Mouse (Mus musculus): ENCODE results near the gene Prim2. TPM values are rescaled to one million over a fixed set of nuclear protein-coding genes. Genes with fewer than 3 reads are reported as not detected.

The Prim2 gene
- polyA plus RNA-seq, 1 experiment: 28.3 TPM

- Histone ChIP-seq H3K4me1 (ENCODE audit: control insufficient read depth, insufficient read depth, low read length) (peaks cover 9% of the 10 kb centered on the region), H3K4me3 (ENCODE audit: insufficient read depth, low read length) (no peak overlapping the region), H3K27ac (ENCODE audit: insufficient read depth, low read length) (no peak overlapping the region)
- no peak for TF ChIP-seq CTCF (IDR thresholded peaks at IDR 0.05; ENCODE audit: borderline replicate concordance, insufficient read depth, low read length)
- TF ChIP-seq POLR2A (IDR thresholded peaks at IDR 0.05; ENCODE audit: low read depth, low read length): no peak
Measured at GRCm38 (mm10) chr1:33488372-33488771, 181.2 kb downstream of the Prim2 start.

GRCm38 (mm10) chr1:33483746-33484145 is 185.8 kb downstream of the Prim2 start:
- Histone ChIP-seq H3K4me1 (ENCODE audit: control insufficient read depth, insufficient read depth, low read length) (peaks cover 12% of the 10 kb centered on the region), H3K27ac (ENCODE audit: insufficient read depth, low read length) (no peak overlapping the region), H3K4me3 (ENCODE audit: insufficient read depth, low read length) (no peak overlapping the region)
- TF ChIP-seq CTCF (IDR thresholded peaks at IDR 0.05; ENCODE audit: borderline replicate concordance, insufficient read depth, low read length): no peak
- no peak for TF ChIP-seq POLR2A (IDR thresholded peaks at IDR 0.05; ENCODE audit: low read depth, low read length)

- Histone ChIP-seq H3K27ac (ENCODE audit: insufficient read depth, low read length) (no peak overlapping the region), H3K4me3 (ENCODE audit: insufficient read depth, low read length) (no peak overlapping the region), H3K4me1 (ENCODE audit: control insufficient read depth, insufficient read depth, low read length) (peaks cover 12% of the 10 kb centered on the region)
- TF ChIP-seq POLR2A (IDR thresholded peaks at IDR 0.05; ENCODE audit: low read depth, low read length): no peak
- no peak for TF ChIP-seq CTCF (IDR thresholded peaks at IDR 0.05; ENCODE audit: borderline replicate concordance, insufficient read depth, low read length)
Measured at GRCm38 (mm10) chr1:33480382-33480781, 189.2 kb downstream of the Prim2 start.

- H3K27ac ChIP-seq (ENCODE audit: insufficient read depth, low read length): no peak overlapping the region
- H3K4me3 ChIP-seq (ENCODE audit: insufficient read depth, low read length): no peak overlapping the region
- TF ChIP-seq CTCF (IDR thresholded peaks at IDR 0.05; ENCODE audit: borderline replicate concordance, insufficient read depth, low read length) (no peak), POLR2A (IDR thresholded peaks at IDR 0.05; ENCODE audit: low read depth, low read length) (no peak)
- H3K4me1 ChIP-seq (ENCODE audit: control insufficient read depth, insufficient read depth, low read length): 0 out of 2 replicates have a peak, but pooled peaks cover 4% of the 10 kb centered on the region
Measured at GRCm38 (mm10) chr1:33471069-33471468, 198.5 kb downstream of the Prim2 start.

GRCm38 (mm10) chr1:33470222-33470621 is 199.4 kb downstream of the Prim2 start:
- Histone ChIP-seq H3K27ac (ENCODE audit: insufficient read depth, low read length) (no peak overlapping the region), H3K4me3 (ENCODE audit: insufficient read depth, low read length) (no peak overlapping the region), H3K4me1 (ENCODE audit: control insufficient read depth, insufficient read depth, low read length) (0 out of 2 replicates have a peak, but pooled peaks cover 4% of the 10 kb centered on the region)
- no peak for TF ChIP-seq CTCF (IDR thresholded peaks at IDR 0.05; ENCODE audit: borderline replicate concordance, insufficient read depth, low read length)
- no peak for TF ChIP-seq POLR2A (IDR thresholded peaks at IDR 0.05; ENCODE audit: low read depth, low read length)

GRCm38 (mm10) chr1:33464234-33464633 is 205.4 kb downstream of the Prim2 start:
- Histone ChIP-seq H3K4me3 (ENCODE audit: insufficient read depth, low read length) (no peak overlapping the region), H3K4me1 (ENCODE audit: control insufficient read depth, insufficient read depth, low read length) (peaks cover 14% of the 10 kb centered on the region), H3K27ac (ENCODE audit: insufficient read depth, low read length) (no peak overlapping the region)
- TF ChIP-seq CTCF (IDR thresholded peaks at IDR 0.05; ENCODE audit: borderline replicate concordance, insufficient read depth, low read length): no peak
- no peak for TF ChIP-seq POLR2A (IDR thresholded peaks at IDR 0.05; ENCODE audit: low read depth, low read length)

- Histone ChIP-seq H3K4me3 (ENCODE audit: insufficient read depth, low read length) (no peak overlapping the region), H3K4me1 (ENCODE audit: control insufficient read depth, insufficient read depth, low read length) (peaks cover 10% of the 10 kb centered on the region), H3K27ac (ENCODE audit: insufficient read depth, low read length) (peak overlapping the region; percentile 62; the same call in 1 of the 2 replicates)
- no peak for TF ChIP-seq CTCF (IDR thresholded peaks at IDR 0.05; ENCODE audit: borderline replicate concordance, insufficient read depth, low read length)
- TF ChIP-seq POLR2A (IDR thresholded peaks at IDR 0.05; ENCODE audit: low read depth, low read length): no peak
Measured at GRCm38 (mm10) chr1:33460703-33461102, 208.9 kb downstream of the Prim2 start.

GRCm38 (mm10) chr1:33460262-33460661 is 209.3 kb downstream of the Prim2 start:
- no peak for TF ChIP-seq CTCF (IDR thresholded peaks at IDR 0.05; ENCODE audit: borderline replicate concordance, insufficient read depth, low read length)
- no peak for TF ChIP-seq POLR2A (IDR thresholded peaks at IDR 0.05; ENCODE audit: low read depth, low read length)
- Histone ChIP-seq H3K27ac (ENCODE audit: insufficient read depth, low read length) (peak overlapping the region; percentile 62; the same call in 1 of the 2 replicates), H3K4me1 (ENCODE audit: control insufficient read depth, insufficient read depth, low read length) (peaks cover 10% of the 10 kb centered on the region), H3K4me3 (ENCODE audit: insufficient read depth, low read length) (no peak overlapping the region)

- TF ChIP-seq POLR2A (IDR thresholded peaks at IDR 0.05; ENCODE audit: low read depth, low read length): no peak
- TF ChIP-seq CTCF (IDR thresholded peaks at IDR 0.05; ENCODE audit: borderline replicate concordance, insufficient read depth, low read length): no peak
- Histone ChIP-seq H3K4me3 (ENCODE audit: insufficient read depth, low read length) (no peak overlapping the region), H3K27ac (ENCODE audit: insufficient read depth, low read length) (no peak overlapping the region), H3K4me1 (ENCODE audit: control insufficient read depth, insufficient read depth, low read length) (peaks cover 10% of the 10 kb centered on the region)
Measured at GRCm38 (mm10) chr1:33458950-33459349, 210.6 kb downstream of the Prim2 start.

- H3K4me1 ChIP-seq (ENCODE audit: control insufficient read depth, insufficient read depth, low read length): no peaks in the 10 kb centered on the region
- TF ChIP-seq CTCF (IDR thresholded peaks at IDR 0.05; ENCODE audit: borderline replicate concordance, insufficient read depth, low read length) (no peak), POLR2A (IDR thresholded peaks at IDR 0.05; ENCODE audit: low read depth, low read length) (no peak)
- H3K27ac ChIP-seq (ENCODE audit: insufficient read depth, low read length): no peak overlapping the region
- H3K4me3 ChIP-seq (ENCODE audit: insufficient read depth, low read length): no peak overlapping the region
Measured at GRCm38 (mm10) chr1:33454251-33454650, 215.3 kb downstream of the Prim2 start.

- Histone ChIP-seq H3K27ac (ENCODE audit: insufficient read depth, low read length) (no peak overlapping the region), H3K4me1 (ENCODE audit: control insufficient read depth, insufficient read depth, low read length) (no peaks in the 10 kb centered on the region), H3K4me3 (ENCODE audit: insufficient read depth, low read length) (no peak overlapping the region)
- TF ChIP-seq POLR2A (IDR thresholded peaks at IDR 0.05; ENCODE audit: low read depth, low read length): no peak
- no peak for TF ChIP-seq CTCF (IDR thresholded peaks at IDR 0.05; ENCODE audit: borderline replicate concordance, insufficient read depth, low read length)
Measured at GRCm38 (mm10) chr1:33453299-33453698, 216.3 kb downstream of the Prim2 start.
